Mouse (Mus musculus) liver, adult 2 months (tissue): ENCODE data around the gene Ccdc191. TPM values are rescaled to one million over a fixed set of nuclear protein-coding genes. Genes with fewer than 3 reads are reported as not detected.

Experiments used
- DNase-seq: peaks from one replicate; pipeline ENCODE4 v3.0.0-alpha.2; 2011; ENCODE audit warnings: low read depth, low spot score; ENCODE audit errors: extremely low read depth
- H3K27ac ChIP-seq: fragments of 200-500 bp; replicated peaks from 2 replicates; pipeline ENCODE4 v1.5.1; 2012; ENCODE audit warnings: low read depth, mild to moderate bottlenecking, control low read depth, inconsistent platforms, low read length; ENCODE audit not compliant: insufficient read depth
- H3K27me3 ChIP-seq: fragments of 200-500 bp; 2 replicates; pipeline ENCODE4 v1.6.1; 2012; ENCODE audit warnings: mild to moderate bottlenecking, moderate library complexity, low read length, inconsistent platforms; ENCODE audit not compliant: control insufficient read depth, insufficient read depth
- H3K36me3 ChIP-seq: fragments of 200-500 bp; 2 replicates; pipeline ENCODE4 v1.6.1; 2012; ENCODE audit warnings: low read length, inconsistent platforms; ENCODE audit not compliant: control insufficient read depth, insufficient read depth
- H3K4me1 ChIP-seq: fragments of 200-500 bp; 2 replicates; pipeline ENCODE4 v1.6.1; 2011; ENCODE audit warnings: low read length; ENCODE audit not compliant: control insufficient read depth, insufficient read depth
- H3K4me3 ChIP-seq: fragments of 200-500 bp; 2 replicates; pipeline ENCODE4 v1.5.1; 2011; ENCODE audit warnings: low read depth, mild to moderate bottlenecking, control low read depth, low read length, moderate library complexity; ENCODE audit not compliant: insufficient read depth
- H3K79me2 ChIP-seq: fragments of 200-500 bp; 2 replicates; pipeline ENCODE4 v1.6.1; 2012; ENCODE audit warnings: inconsistent platforms, mild to moderate bottlenecking, low read length, moderate library complexity; ENCODE audit not compliant: control insufficient read depth, insufficient read depth
- H3K9ac ChIP-seq: fragments of 200-500 bp; 2 replicates; pipeline ENCODE4 v1.6.1; 2012; ENCODE audit warnings: low read depth, mild to moderate bottlenecking, control low read depth, inconsistent platforms, low read length
- CTCF ChIP-seq: fragments of 200-500 bp; IDR thresholded peaks from 2 replicates; pipeline ENCODE4 v1.5.1; 2011; ENCODE audit warnings: low read depth, low read length, control low read depth
- POLR2A ChIP-seq: fragments of 200-500 bp; IDR thresholded peaks from 2 replicates; pipeline ENCODE4 v1.6.1; 2011; ENCODE audit warnings: low read length, control low read depth; ENCODE audit not compliant: insufficient read depth; ENCODE audit errors: extremely low read depth
- WGBS: fragments of 180-500 bp; shearing (Covaris S2); methylation state at CpG from one replicate; pipeline ENCODE4 v1.1.7; 2018; 5-methylcytosine and 5-hydroxymethylcytosine counted together
- polyA plus RNA-seq: library from polyadenylated mRNA; depleted of rRNA; stranded (reverse); fragments of >200 nt; gene quantifications from 2 replicates; pipeline ENCODE4 v1.2.3, GENCODE M21; 2012
- total RNA-seq: library from RNA; depleted of rRNA; stranded (reverse); fragments of >200 nt; gene quantifications from 2 replicates; pipeline ENCODE4 v1.2.3, GENCODE M21; 2014

Ccdc191 gene
- total and polyA plus RNA-seq, 2 experiments, result 1.1 to 6.2 TPM

GRCm38 (mm10) chr16:43945869-43946268 is 56.3 kb downstream of the Ccdc191 start:
- Histone ChIP-seq H3K4me3 (no peak overlapping the region), H3K27ac (no peak overlapping the region), H3K79me2 (no peaks in the 10 kb centered on the region), H3K9ac (no peak overlapping the region), H3K27me3 (no peaks in the 10 kb centered on the region), H3K36me3 (peaks cover 18% of the 10 kb centered on the region), H3K4me1 (no peaks in the 10 kb centered on the region)
- WGBS, result 78% methylated on average over 3 of the region's 3 CpGs
- TF ChIP-seq CTCF (no peak), POLR2A (no peak)
- no peak for DNase-seq

GRCm38 (mm10) chr16:43951591-43951990 is 62.0 kb downstream of the Ccdc191 start:
- DNase-seq, result peak; percentile 31
- 90% methylated on average over 4 of the region's 4 CpGs for WGBS
- no peak overlapping the region for H3K27ac ChIP-seq

DNA sequence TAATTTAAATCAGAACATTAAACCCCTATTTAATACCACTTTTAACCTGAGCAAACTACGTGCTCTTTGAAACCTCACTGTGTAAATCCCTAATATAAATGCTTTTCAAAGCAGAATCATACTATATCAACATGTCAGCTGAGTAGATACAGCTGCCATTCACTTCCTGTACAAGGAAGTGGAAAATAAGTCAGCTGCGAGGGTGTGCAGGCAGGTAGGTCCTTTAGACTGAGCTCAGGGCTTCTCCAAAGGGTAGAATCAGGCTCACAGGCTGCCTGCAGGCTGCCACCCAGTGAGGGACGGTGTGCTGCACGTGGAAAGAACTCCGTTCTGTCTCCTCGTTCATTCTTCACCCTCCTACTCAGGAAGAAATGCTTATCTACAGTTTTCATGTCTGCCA is 65.3 kb downstream of the Ccdc191 start:
- Histone ChIP-seq H3K9ac (no peak overlapping the region), H3K27ac (no peak overlapping the region), H3K27me3 (no peaks in the 10 kb centered on the region), H3K79me2 (no peaks in the 10 kb centered on the region), H3K36me3 (peaks cover 23% of the 10 kb centered on the region), H3K4me1 (no peaks in the 10 kb centered on the region), H3K4me3 (no peak overlapping the region)
- WGBS, result 78% methylated on average over 6 of the region's 6 CpGs
- DNase-seq, result no peak
- TF ChIP-seq POLR2A (no peak), CTCF (no peak)

More at GRCm38 (mm10) chr16:43951591-43951990, 62.0 kb downstream of the Ccdc191 start:
- TF ChIP-seq CTCF, result no peak
- TF ChIP-seq POLR2A, result no peak
- H3K27me3 ChIP-seq, result no peaks in the 10 kb centered on the region
- H3K4me3 ChIP-seq, result no peak overlapping the region
- H3K4me1 ChIP-seq, result no peaks in the 10 kb centered on the region
- peaks cover 12% of the 10 kb centered on the region for H3K36me3 ChIP-seq
- H3K9ac ChIP-seq, result no peak overlapping the region
- H3K79me2 ChIP-seq, result no peaks in the 10 kb centered on the region

- Histone ChIP-seq H3K27ac (no peak overlapping the region), H3K4me1 (no peaks in the 10 kb centered on the region), H3K27me3 (no peaks in the 10 kb centered on the region), H3K9ac (no peak overlapping the region), H3K4me3 (no peak overlapping the region), H3K36me3 (peaks cover 27% of the 10 kb centered on the region), H3K79me2 (no peaks in the 10 kb centered on the region)
- no peak for DNase-seq
- WGBS, result 94% methylated on average over 4 of the region's 4 CpGs
- TF ChIP-seq CTCF, result no peak
- TF ChIP-seq POLR2A, result no peak
Measured at GRCm38 (mm10) chr16:43958038-43958437, 68.4 kb downstream of the Ccdc191 start.

- H3K36me3 ChIP-seq, result peaks cover 13% of the 10 kb centered on the region
- no peaks in the 10 kb centered on the region for H3K4me1 ChIP-seq
- H3K27me3 ChIP-seq, result no peaks in the 10 kb centered on the region
- no peaks in the 10 kb centered on the region for H3K79me2 ChIP-seq
- H3K9ac ChIP-seq, result no peak overlapping the region
- TF ChIP-seq CTCF, result no peak
- TF ChIP-seq POLR2A, result no peak
- no peak for DNase-seq
- no peak overlapping the region for H3K4me3 ChIP-seq
- H3K27ac ChIP-seq, result no peak overlapping the region
- 98% methylated on average over 9 of the region's 9 CpGs for WGBS
Measured at GRCm38 (mm10) chr16:43963291-43963690, 73.7 kb downstream of the Ccdc191 start.

GRCm38 (mm10) chr16:43963780-43964179 is 74.2 kb downstream of the Ccdc191 start:
- peaks cover 13% of the 10 kb centered on the region for H3K36me3 ChIP-seq
- H3K79me2 ChIP-seq, result no peaks in the 10 kb centered on the region
- no peak overlapping the region for H3K27ac ChIP-seq
- no peak for DNase-seq
- whole genome bisulfite sequencing, result 92% methylated on average over 3 of the region's 3 CpGs
- no peaks in the 10 kb centered on the region for H3K4me1 ChIP-seq
- H3K4me3 ChIP-seq, result no peak overlapping the region
- TF ChIP-seq CTCF, result no peak
- no peak for TF ChIP-seq POLR2A
- no peaks in the 10 kb centered on the region for H3K27me3 ChIP-seq
- H3K9ac ChIP-seq, result no peak overlapping the region
